11 mouse cellular contexts compared by ENCODE assay signal in the genomic region with DNA sequence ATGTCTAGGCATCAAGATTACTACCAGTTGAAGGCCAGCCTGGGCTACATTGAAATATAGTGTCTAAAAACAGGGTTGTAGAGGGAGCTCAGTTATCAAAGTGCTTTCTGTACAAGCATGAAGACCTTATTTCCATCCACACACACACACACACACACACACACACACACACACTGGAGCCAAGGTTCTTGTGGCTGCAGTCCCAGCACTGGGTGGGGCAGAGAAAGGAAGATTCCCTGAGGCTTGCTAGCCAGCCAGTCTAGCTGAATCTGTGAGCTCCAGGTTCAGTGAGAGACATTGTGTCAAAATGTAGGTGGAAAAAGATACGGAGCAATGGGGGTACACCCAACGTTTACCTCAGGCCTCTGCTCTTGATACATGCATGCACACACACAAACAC. TPM values are rescaled to one million over a fixed set of nuclear protein-coding genes. Genes with fewer than 3 reads are reported as not detected.
DNase-seq lines count a peak whose midpoint lies in the region; ATAC-seq and TF ChIP-seq lines count a peak whose summit lies in the region.
"Had no signal": no experiment of that assay in that cellular context is flagged by ENCODE, and none has a peak within 500 bp of the region (broad histone marks: within the 10 kb centered on the region; RNA-seq: fewer than 3 reads in every experiment).

No protein-coding gene starts in this region.

- H3K9ac ChIP-seq in kidney, embryonic 16.5 days (replicated peaks; ENCODE audit: low read length) = no peak overlapping the region
- 0 out of 2 replicates have a peak overlapping the region, but pooled peaks have one; percentile 3 for H3K9ac ChIP-seq in hindbrain, postnatal 0 days (replicated peaks; ENCODE audit: low read length)

- intact Hi-C loops in gastrocnemius, adult 2 months (cut with DNase I) = no loop called here

- H3K4me2 ChIP-seq in kidney, embryonic 16.5 days (replicated peaks; ENCODE audit: low read depth, low read length) = no peak overlapping the region
- H3K4me2 ChIP-seq in hindbrain, postnatal 0 days (ENCODE audit: low read depth, low read length) = no peak overlapping the region
- H3K4me2 ChIP-seq: stomach, embryonic 15.5 days had no signal

- H3K27ac ChIP-seq in gastrocnemius, adult 2 months = no peak overlapping the region; the same call in 1 of the 2 replicates
- peak overlapping the region; percentile 70 for H3K27ac ChIP-seq in kidney, embryonic 16.5 days (ENCODE audit: low read length)
- H3K27ac ChIP-seq in cortical plate, adult 2 months (ENCODE audit: insufficient read depth, low read length) = peak overlapping the region; percentile 76
- H3K27ac ChIP-seq in hindbrain, postnatal 0 days = peak overlapping the region; percentile 54; the same call in 1 of the 2 replicates
- H3K27ac ChIP-seq: stomach, embryonic 15.5 days had no signal

- peaks cover 21% of the 10 kb centered on the region for H3K36me3 ChIP-seq in kidney, embryonic 16.5 days (ENCODE audit: insufficient read depth, low read length)
- peaks cover 10% of the 10 kb centered on the region; the same call in 1 of the 2 replicates for H3K36me3 ChIP-seq in hindbrain, postnatal 0 days (ENCODE audit: insufficient read depth, low read length)

- DNase-seq in gastrocnemius, adult 2 months = peak; percentile 48
- DNase-seq in gastrocnemius, adult 18-20 months (ENCODE audit: low spot score) = no peak
- DNase-seq in kidney, adult 18-20 months = no peak
- no peak for DNase-seq in hindbrain, postnatal 0 days (ENCODE audit: low spot score)
- no peak for DNase-seq in spleen, postnatal 4 days (ENCODE audit: low spot score in 2 of 2)
- no peak for DNase-seq in c-Kit-positive CD71-positive TER-119-positive erythroid progenitor cells, embryonic 14.5 days (ENCODE audit: low spot score)
- DNase-seq: lung, postnatal 4 days had no signal

- H3K4me1 ChIP-seq in kidney, embryonic 16.5 days (ENCODE audit: insufficient read depth, low read length) = peaks cover 27% of the 10 kb centered on the region
- H3K4me1 ChIP-seq in cortical plate, adult 2 months (ENCODE audit: control insufficient read depth, insufficient read depth, low read length) = peaks cover 3% of the 10 kb centered on the region; the same call in 1 of the 2 replicates
- peaks cover 9% of the 10 kb centered on the region; the same call in 1 of the 2 replicates for H3K4me1 ChIP-seq in hindbrain, postnatal 0 days (ENCODE audit: insufficient read depth, low read length)

- ATAC-seq in kidney, embryonic 16.5 days (ENCODE audit: low FRiP score, low TSS enrichment) = no peak
- ATAC-seq in hindbrain, postnatal 0 days = no peak

- no peak for TF ChIP-seq CTCF in gastrocnemius, adult 2 months (IDR thresholded peaks at IDR 0.05)
- no peak for TF ChIP-seq CTCF in cortical plate, adult 2 months (IDR thresholded peaks at IDR 0.05; ENCODE audit: extremely low read depth, insufficient read depth, low read length)
- no peak for TF ChIP-seq CTCF in hindbrain, postnatal 0 days (IDR thresholded peaks at IDR 0.05; ENCODE audit: low read depth)

- no peak overlapping the region for H3K4me3 ChIP-seq in gastrocnemius, adult 2 months
- H3K4me3 ChIP-seq in kidney, embryonic 16.5 days (ENCODE audit: low read length) = no peak overlapping the region
- no peak overlapping the region for H3K4me3 ChIP-seq in cortical plate, adult 2 months (ENCODE audit: insufficient read depth, low read length)
- H3K4me3 ChIP-seq in hindbrain, postnatal 0 days (ENCODE audit: low read length) = no peak overlapping the region
- H3K4me3 ChIP-seq: myocyte; stomach, embryonic 15.5 days had no signal

- H3K9me3 ChIP-seq in kidney, embryonic 16.5 days (ENCODE audit: low read length) = no peaks in the 10 kb centered on the region
- H3K9me3 ChIP-seq in hindbrain, postnatal 0 days (ENCODE audit: low read length) = no peaks in the 10 kb centered on the region
- H3K9me3 ChIP-seq: stomach, embryonic 15.5 days had no signal

- H3K27me3 ChIP-seq in kidney, embryonic 16.5 days (ENCODE audit: insufficient read depth, low read length) = peaks cover 13% of the 10 kb centered on the region
- 0 out of 2 replicates have a peak, but pooled peaks cover 5% of the 10 kb centered on the region for H3K27me3 ChIP-seq in hindbrain, postnatal 0 days (ENCODE audit: insufficient read depth, low read length)

- no peak for TF ChIP-seq POLR2A in cortical plate, adult 2 months (IDR thresholded peaks at IDR 0.05; ENCODE audit: extremely low read depth, insufficient read depth, low read length)

- WGBS in kidney, embryonic 16.5 days = 77% methylated on average over 2 of the region's 2 CpGs
- 53% methylated on average over 2 of the region's 2 CpGs for WGBS in hindbrain, postnatal 0 days

RNA-seq across cellular contexts. Expression of a gene that starts 8.0 kb away (rescaled TPM):
- total RNA-seq in gastrocnemius, adult 2 months (2021) = 10 to 100 TPM in 1 of 2 experiments, 1 to 10 TPM in 1; 9.5 to 10.5 TPM
- 10 to 100 TPM; 13.9 to 15.0 TPM for total RNA-seq in gastrocnemius, adult 18-20 months (2021)
- 12.0 and 14.5 TPM in 2 replicates for polyA plus RNA-seq in kidney, embryonic 16.5 days (2015; fragmentation: Nextera tagmentation; extraction: Ambion mirVana)
- polyA plus RNA-seq in cortical plate, adult 2 months (2012; rRNA removed) = 156 and 157 TPM in 2 replicates
- total RNA-seq in hindbrain, postnatal 0 days (2014; rRNA removed) = 88.2 and 103 TPM in 2 replicates
- 15.0 and 18.9 TPM in 2 replicates for polyA plus RNA-seq in hindbrain, postnatal 0 days (2015; fragmentation: Nextera tagmentation; extraction: Ambion mirVana)

RNA-seq across cellular contexts. Expression of a gene that starts 18.3 kb away (rescaled TPM):
- total RNA-seq in gastrocnemius, adult 2 months (2021) = not detected
- total RNA-seq in gastrocnemius, adult 18-20 months (2021) = not detected
- 0.37 and 0.60 TPM in 2 replicates for polyA plus RNA-seq in kidney, embryonic 16.5 days (2015; fragmentation: Nextera tagmentation; extraction: Ambion mirVana)
- 3.3 and 3.9 TPM in 2 replicates for polyA plus RNA-seq in cortical plate, adult 2 months (2012; rRNA removed)
- total RNA-seq in hindbrain, postnatal 0 days (2014; rRNA removed) = 2.0 and 3.0 TPM in 2 replicates
- 0.85 and 1.3 TPM in 2 replicates for polyA plus RNA-seq in hindbrain, postnatal 0 days (2015; fragmentation: Nextera tagmentation; extraction: Ambion mirVana)

RNA-seq across cellular contexts. Expression of a gene that starts 28.1 kb away (rescaled TPM):
- 1 to 10 TPM; 1.9 to 2.9 TPM for total RNA-seq in gastrocnemius, adult 2 months (2021)
- 1 to 10 TPM; 1.3 to 3.3 TPM for total RNA-seq in gastrocnemius, adult 18-20 months (2021)
- 4.0 and 4.3 TPM in 2 replicates for polyA plus RNA-seq in kidney, embryonic 16.5 days (2015; fragmentation: Nextera tagmentation; extraction: Ambion mirVana)
- polyA plus RNA-seq in cortical plate, adult 2 months (2012; rRNA removed) = 6.1 and 6.5 TPM in 2 replicates
- 3.8 and 4.5 TPM in 2 replicates for total RNA-seq in hindbrain, postnatal 0 days (2014; rRNA removed)
- polyA plus RNA-seq in hindbrain, postnatal 0 days (2015; fragmentation: Nextera tagmentation; extraction: Ambion mirVana) = 4.1 and 4.4 TPM in 2 replicates

RNA-seq across cellular contexts. Expression of a gene that starts 34.7 kb away (rescaled TPM):
- total RNA-seq in gastrocnemius, adult 2 months (2021) = 10 to 100 TPM; 49.7 to 58.0 TPM
- total RNA-seq in gastrocnemius, adult 18-20 months (2021) = 10 to 100 TPM; 50.5 to 55.4 TPM
- 137 and 141 TPM in 2 replicates for polyA plus RNA-seq in kidney, embryonic 16.5 days (2015; fragmentation: Nextera tagmentation; extraction: Ambion mirVana)
- polyA plus RNA-seq in cortical plate, adult 2 months (2012; rRNA removed) = 88.2 and 92.1 TPM in 2 replicates
- 34.1 and 42.9 TPM in 2 replicates for total RNA-seq in hindbrain, postnatal 0 days (2014; rRNA removed)
- polyA plus RNA-seq in hindbrain, postnatal 0 days (2015; fragmentation: Nextera tagmentation; extraction: Ambion mirVana) = 114 and 118 TPM in 2 replicates

RNA-seq across cellular contexts. Expression of a gene that starts 35.2 kb away (rescaled TPM):
- 1 to 10 TPM; 2.0 TPM for total RNA-seq in gastrocnemius, adult 2 months (2021)
- total RNA-seq in gastrocnemius, adult 18-20 months (2021) = 1 to 10 TPM; 1.9 to 2.0 TPM
- 15.1 and 16.1 TPM in 2 replicates for polyA plus RNA-seq in kidney, embryonic 16.5 days (2015; fragmentation: Nextera tagmentation; extraction: Ambion mirVana)
- 16.2 and 17.4 TPM in 2 replicates for polyA plus RNA-seq in cortical plate, adult 2 months (2012; rRNA removed)
- 17.3 and 18.3 TPM in 2 replicates for total RNA-seq in hindbrain, postnatal 0 days (2014; rRNA removed)
- 24.7 and 25.5 TPM in 2 replicates for polyA plus RNA-seq in hindbrain, postnatal 0 days (2015; fragmentation: Nextera tagmentation; extraction: Ambion mirVana)
